Mouse (Mus musculus) MEL (cell line): ENCODE data around the gene Fgfr2. TPM values are rescaled to one million over a fixed set of nuclear protein-coding genes. Genes with fewer than 3 reads are reported as not detected.

Source experiments
- DNase-seq: peaks from one replicate; pipeline ENCODE4 v3.0.0; 2011; ENCODE audit warnings: low read depth, low spot score
- H3K27ac ChIP-seq: 2 replicates; pipeline ENCODE4 v1.5.1; 2012; ENCODE audit warnings: low read depth, mild to moderate bottlenecking, control low read depth, low read length, moderate library complexity; ENCODE audit not compliant: control insufficient read depth
- H3K27me3 ChIP-seq, 2 experiments: fragments of 150-350 bp in 1 of 2; sonication (generic) in 1 of 2; 2 replicates each; pipeline ENCODE4 v1.6.1; 2012; ENCODE audit warnings: low read length in 2 of 2, mild to moderate bottlenecking in 2 of 2, improper control_type of control experiment in 1 of 2, moderate library complexity in 1 of 2; ENCODE audit not compliant: insufficient read depth in 2 of 2, control insufficient read depth in 1 of 2
- H3K36me3 ChIP-seq, 2 experiments: 2 replicates each; pipeline ENCODE4 v1.6.1; 2012 to 2014; ENCODE audit warnings: low read length in 2 of 2, improper control_type of control experiment in 1 of 2, inconsistent platforms in 1 of 2, mild to moderate bottlenecking in 1 of 2; ENCODE audit not compliant: insufficient read depth in 2 of 2, control insufficient read depth in 1 of 2
- H3K4me1 ChIP-seq, 2 experiments: fragments of 150-350 bp in 1 of 2; sonication (generic) in 1 of 2; 2 replicates each; pipeline ENCODE4 v1.6.1; 2012; ENCODE audit warnings: low read length in 2 of 2, improper control_type of control experiment in 1 of 2, mild to moderate bottlenecking in 1 of 2; ENCODE audit not compliant: insufficient read depth in 2 of 2, control insufficient read depth in 1 of 2
- H3K4me3 ChIP-seq, 2 experiments: fragments of 150-350 bp in 1 of 2; sonication (generic) in 1 of 2; 2 replicates each; pipeline ENCODE4 v1.5.1; 2012; ENCODE audit warnings: low read depth in 2 of 2, low read length in 2 of 2, mild to moderate bottlenecking in 2 of 2, moderate library complexity in 2 of 2, control low read depth in 1 of 2, improper control_type of control experiment in 1 of 2; ENCODE audit not compliant: control insufficient read depth in 1 of 2, insufficient read depth in 1 of 2
- H3K79me2 ChIP-seq: 2 replicates; pipeline ENCODE4 v1.6.1; 2012; ENCODE audit warnings: mild to moderate bottlenecking, low read length, moderate library complexity; ENCODE audit not compliant: control insufficient read depth, poor library complexity, insufficient read depth
- H3K9ac ChIP-seq: 2 replicates; pipeline ENCODE4 v1.6.1; 2012; ENCODE audit warnings: low read depth, mild to moderate bottlenecking, control low read depth, low read length, moderate library complexity; ENCODE audit not compliant: control insufficient read depth, poor library complexity, severe bottlenecking
- H3K9me3 ChIP-seq: fragments of 150-350 bp; sonication (generic); replicated peaks from 2 replicates; pipeline ENCODE4 v1.6.1; 2012; ENCODE audit warnings: mild to moderate bottlenecking, low read length, improper control_type of control experiment, moderate library complexity; ENCODE audit not compliant: insufficient read depth
- BHLHE40 ChIP-seq: IDR thresholded peaks from 2 replicates; pipeline ENCODE4 v1.6.1; 2012; ENCODE audit warnings: low read depth, mild to moderate bottlenecking, inconsistent platforms, low read length, improper control_type of control experiment, borderline replicate concordance
- CHD2 ChIP-seq: IDR thresholded peaks from 2 replicates; pipeline ENCODE4 v1.6.1; 2011; ENCODE audit warnings: low read length, improper control_type of control experiment
- CTCF ChIP-seq, 3 experiments: IDR thresholded peaks in 2 of 3; conservative IDR thresholded peaks in 1 of 3; 2 replicates each; pipeline ENCODE4 v1.5.1; 2011 to 2012; ENCODE audit warnings: low read length in 3 of 3, low read depth in 2 of 3, mild to moderate bottlenecking in 2 of 3, improper control_type of control experiment in 1 of 3, inconsistent platforms in 1 of 3, mixed read lengths in 1 of 3, moderate library complexity in 1 of 3; ENCODE audit not compliant: control insufficient read depth in 1 of 3, insufficient read depth in 1 of 3, poor library complexity in 1 of 3, severe bottlenecking in 1 of 3
- E2F4 ChIP-seq: IDR thresholded peaks from 2 replicates; pipeline ENCODE4 v1.6.1; 2011; ENCODE audit warnings: low read depth, low read length, improper control_type of control experiment, borderline replicate concordance
- ETS1 ChIP-seq: IDR thresholded peaks from 2 replicates; pipeline ENCODE4 v1.6.1; 2012; ENCODE audit warnings: low read depth, mild to moderate bottlenecking, inconsistent platforms, low read length, improper control_type of control experiment, moderate library complexity
- HCFC1 ChIP-seq: IDR thresholded peaks from 2 replicates; pipeline ENCODE4 v1.6.1; 2012; ENCODE audit warnings: low read depth, mild to moderate bottlenecking, inconsistent platforms, low read length, improper control_type of control experiment, moderate library complexity
- MAX ChIP-seq: IDR thresholded peaks from 2 replicates; pipeline ENCODE4 v1.6.1; 2011; ENCODE audit warnings: low read length, improper control_type of control experiment
- MAZ ChIP-seq: IDR thresholded peaks from 2 replicates; pipeline ENCODE4 v1.6.1; 2012; ENCODE audit warnings: low read depth, mild to moderate bottlenecking, inconsistent platforms, low read length, improper control_type of control experiment
- MXI1 ChIP-seq: IDR thresholded peaks from 2 replicates; pipeline ENCODE4 v1.6.1; 2011; ENCODE audit warnings: mild to moderate bottlenecking, low read depth, low read length, improper control_type of control experiment
- MYB ChIP-seq: IDR thresholded peaks from 2 replicates; pipeline ENCODE4 v1.6.1; 2011; ENCODE audit warnings: mild to moderate bottlenecking, low read depth, low read length, improper control_type of control experiment
- NELFE ChIP-seq: IDR thresholded peaks from 2 replicates; pipeline ENCODE4 v1.6.1; 2011; ENCODE audit warnings: low read depth, low read length, improper control_type of control experiment
- POLR2A ChIP-seq, 2 experiments: IDR thresholded peaks; 2 replicates each; pipeline ENCODE4 v1.6.1; 2011 to 2012; ENCODE audit warnings: low read length in 2 of 2, mild to moderate bottlenecking in 2 of 2, control low read depth in 1 of 2, improper control_type of control experiment in 1 of 2, low read depth in 1 of 2, moderate library complexity in 1 of 2; ENCODE audit not compliant: control insufficient read depth in 1 of 2, insufficient read depth in 1 of 2, poor library complexity in 1 of 2
- POLR2AphosphoS5 ChIP-seq: IDR thresholded peaks from 2 replicates; pipeline ENCODE4 v1.6.1; 2012; ENCODE audit warnings: low read depth, borderline replicate concordance, mild to moderate bottlenecking, inconsistent platforms, low read length, moderate library complexity, mixed read lengths
- RCOR1 ChIP-seq: IDR thresholded peaks from 2 replicates; pipeline ENCODE4 v1.6.1; 2012; ENCODE audit warnings: low read depth, mild to moderate bottlenecking, inconsistent platforms, low read length, improper control_type of control experiment
- SMC3 ChIP-seq: IDR thresholded peaks from 2 replicates; pipeline ENCODE4 v1.6.1; 2011; ENCODE audit warnings: low read depth, low read length, improper control_type of control experiment
- TCF12 ChIP-seq: IDR thresholded peaks from 2 replicates; pipeline ENCODE4 v1.6.1; 2014; ENCODE audit warnings: low read depth, mild to moderate bottlenecking, inconsistent platforms, low read length, improper control_type of control experiment, moderate library complexity
- USF1 ChIP-seq: IDR thresholded peaks from 2 replicates; pipeline ENCODE4 v1.6.1; 2014; ENCODE audit warnings: low read depth, mild to moderate bottlenecking, inconsistent platforms, low read length, improper control_type of control experiment, moderate library complexity
- USF2 ChIP-seq, 2 experiments: IDR thresholded peaks; 2 replicates each; pipeline ENCODE4 v1.6.1; 2011 to 2012; ENCODE audit warnings: improper control_type of control experiment in 2 of 2, low read length in 2 of 2, borderline replicate concordance in 1 of 2, inconsistent platforms in 1 of 2, low read depth in 1 of 2, mild to moderate bottlenecking in 1 of 2; ENCODE audit not compliant: insufficient read depth in 1 of 2
- ZC3H11A ChIP-seq: IDR thresholded peaks from 2 replicates; pipeline ENCODE4 v1.6.1; 2012; ENCODE audit warnings: low read depth, mild to moderate bottlenecking, inconsistent platforms, low read length, improper control_type of control experiment
- ZKSCAN1 ChIP-seq: IDR thresholded peaks from 2 replicates; pipeline ENCODE4 v1.6.1; 2012; ENCODE audit warnings: low read depth, mild to moderate bottlenecking, inconsistent platforms, low read length, improper control_type of control experiment, moderate library complexity
- ZMIZ1 ChIP-seq: IDR thresholded peaks from 2 replicates; pipeline ENCODE4 v1.6.1; 2012; ENCODE audit warnings: low read depth, mild to moderate bottlenecking, inconsistent platforms, low read length, improper control_type of control experiment, moderate library complexity
- ZNF384 ChIP-seq: IDR thresholded peaks from 2 replicates; pipeline ENCODE4 v1.6.1; 2012; ENCODE audit warnings: low read depth, mild to moderate bottlenecking, inconsistent platforms, low read length, improper control_type of control experiment
- polyA plus RNA-seq, 2 experiments: library from polyadenylated mRNA; stranded (reverse) in 1 of 2; unstranded in 1 of 2; fragments of >175 nt in 1 of 2; fragments of >200 nt in 1 of 2; gene quantifications; 2 replicates each; pipeline versions ENCODE4 v1.2.1 to v1.2.4; 2012; ENCODE audit warnings: low replicate concordance in 2 of 2, low read depth in 1 of 2; ENCODE audit not compliant: insufficient read length in 2 of 2, insufficient read depth in 1 of 2, missing spikeins in 1 of 2
- total RNA-seq: library from RNA; depleted of rRNA; stranded (reverse); fragments of 300-350 nt; gene quantifications from 2 replicates; pipeline ENCODE4 v1.2.3, GENCODE M21; 2012

The Fgfr2 gene
- total and polyA plus RNA-seq, 3 experiments = not detected

GRCm38 (mm10) chr7:130756343-130756835 lies 2366.8 kb downstream of the Fgfr2 start:
- H3K27ac ChIP-seq = no peak overlapping the region
- no peak overlapping the region for H3K9ac ChIP-seq
- no peaks in the 10 kb centered on the region; a peak in 1 of 4 replicates for H3K36me3 ChIP-seq
- H3K9me3 ChIP-seq = no peaks in the 10 kb centered on the region
- TF ChIP-seq MAX = no peak
- no peak for TF ChIP-seq MXI1
- H3K4me1 ChIP-seq = no peaks in the 10 kb centered on the region
- H3K27me3 ChIP-seq = no peaks in the 10 kb centered on the region
- no peak overlapping the region for H3K4me3 ChIP-seq
- no peaks in the 10 kb centered on the region for H3K79me2 ChIP-seq
- DNase-seq = no peak

GRCm38 (mm10) chr7:130754790-130755189 lies 2368.4 kb downstream of the Fgfr2 start:
- Histone ChIP-seq H3K4me3 (no peak overlapping the region), H3K27me3 (no peaks in the 10 kb centered on the region), H3K36me3 (no peaks in the 10 kb centered on the region; a peak in 1 of 4 replicates), H3K79me2 (no peaks in the 10 kb centered on the region), H3K4me1 (no peaks in the 10 kb centered on the region), H3K9ac (no peak overlapping the region), H3K27ac (no peak overlapping the region), H3K9me3 (no peaks in the 10 kb centered on the region)
- no peak for DNase-seq
- TF ChIP-seq CHD2 = no peak
- no peak for TF ChIP-seq NELFE
- TF ChIP-seq ZC3H11A = no peak
- TF ChIP-seq ZKSCAN1 = no peak

GRCm38 (mm10) chr7:130751678-130752077 lies 2371.5 kb downstream of the Fgfr2 start:
- no peaks in the 10 kb centered on the region for H3K4me1 ChIP-seq
- H3K27me3 ChIP-seq = no peaks in the 10 kb centered on the region
- no peaks in the 10 kb centered on the region; a peak in 1 of 4 replicates for H3K36me3 ChIP-seq
- H3K9ac ChIP-seq = no peak overlapping the region
- no peaks in the 10 kb centered on the region for H3K79me2 ChIP-seq
- no peak for DNase-seq
- H3K4me3 ChIP-seq = no peak overlapping the region
- no peak overlapping the region for H3K27ac ChIP-seq
- H3K9me3 ChIP-seq = no peaks in the 10 kb centered on the region
- TF ChIP-seq RCOR1 (no peak), BHLHE40 (no peak), MAX (no peak), SMC3 (no peak), POLR2AphosphoS5 (no peak), MYB (no peak), MAZ (no peak), ZKSCAN1 (no peak), ZNF384 (no peak), TCF12 (no peak), CHD2 (no peak), USF2 (IDR thresholded peaks at IDR 0.05; ENCODE audit: borderline replicate concordance in 1 of 2, insufficient read depth in 1 of 2, low read depth in 1 of 2, low read length in 2 of 2) (no peak), CTCF (IDR thresholded peaks at IDR 0.05 in 2 of 3, conservative IDR thresholded peaks at IDR 0.05 in 1 of 3; ENCODE audit: control insufficient read depth in 1 of 3, insufficient read depth in 1 of 3, low read depth in 2 of 3, low read length in 3 of 3, poor library complexity in 1 of 3, severe bottlenecking in 1 of 3) (no peak), HCFC1 (no peak), POLR2A (IDR thresholded peaks at IDR 0.05; ENCODE audit: control insufficient read depth in 1 of 2, insufficient read depth in 1 of 2, low read depth in 1 of 2, low read length in 2 of 2, poor library complexity in 1 of 2) (no peak), ZMIZ1 (no peak), ETS1 (no peak), E2F4 (no peak), NELFE (no peak), USF1 (no peak)
